Mouse (Mus musculus): ENCODE measurements around the gene Arhgap5.

Gene Arhgap5

DNA sequence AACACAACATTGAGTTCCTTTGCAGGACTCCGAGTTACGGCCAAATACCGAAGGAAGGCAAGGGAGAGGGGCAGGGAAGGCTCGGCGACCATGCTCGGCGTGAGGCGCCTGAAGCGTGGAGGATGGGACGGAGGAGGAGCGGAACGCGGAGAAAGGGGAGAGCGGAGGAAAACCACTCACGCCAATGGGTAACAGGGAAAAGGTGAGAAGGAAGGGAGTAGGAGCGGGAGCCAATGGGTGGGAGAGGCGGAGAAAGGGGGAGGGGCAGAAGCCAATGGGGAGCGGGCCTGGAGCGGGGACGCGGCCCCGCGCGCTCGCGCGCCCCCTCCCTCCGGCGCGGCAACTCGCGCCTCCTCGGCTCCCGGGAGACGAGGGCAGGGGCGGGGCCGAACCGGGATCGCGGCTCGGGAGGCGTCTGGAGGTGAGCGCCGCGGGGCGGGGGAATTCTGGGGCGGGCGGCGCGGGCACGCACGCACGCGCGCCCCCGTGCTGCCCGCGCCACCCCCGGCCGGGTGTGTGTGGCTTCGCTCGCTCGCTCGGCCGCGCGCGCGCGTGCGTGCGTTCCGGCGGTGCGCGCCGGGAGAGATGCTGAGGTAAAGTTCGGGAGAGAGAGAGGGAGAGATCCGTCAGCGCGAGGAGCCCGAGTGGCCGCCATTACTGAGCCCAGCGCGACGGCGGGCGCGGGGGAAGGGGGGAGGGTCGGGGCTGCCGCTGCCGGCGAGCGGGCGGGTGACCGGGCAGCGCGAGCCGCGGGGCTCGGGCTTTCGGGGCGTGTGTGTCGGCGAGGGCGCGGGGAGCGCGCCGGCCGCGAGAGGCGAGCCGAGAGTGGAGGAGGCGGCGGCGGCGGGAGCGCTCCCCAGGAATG, at the start of gene Arhgap5:
Gene Arhgap5 (plus strand): TSS at position 517 of the 865 bp plus-strand sequence.
- DNase-seq (ENCODE audit: low spot score): peak; percentile 98

DNA sequence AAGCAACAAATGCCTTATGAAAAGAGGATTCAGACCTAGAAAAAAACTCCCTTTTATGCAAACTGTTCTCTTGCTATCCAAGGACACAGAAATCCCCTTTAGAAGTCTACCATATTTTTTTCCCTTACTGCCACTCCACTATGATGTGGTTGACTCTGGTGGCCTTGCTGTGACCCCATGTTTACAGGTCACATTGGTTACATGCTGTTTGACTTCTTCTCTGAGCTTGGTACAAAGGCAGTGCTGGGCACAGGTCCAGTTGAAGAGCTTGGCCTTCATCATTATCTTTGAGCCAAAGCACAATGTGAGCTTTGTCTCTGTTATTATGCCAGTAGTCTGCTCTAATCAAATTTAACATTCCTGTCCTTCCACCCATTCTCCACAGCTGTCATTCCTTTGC, 39.2 kb upstream of the Arhgap5 start:
- DNase-seq (ENCODE audit: low spot score): peak; percentile 82

DNA sequence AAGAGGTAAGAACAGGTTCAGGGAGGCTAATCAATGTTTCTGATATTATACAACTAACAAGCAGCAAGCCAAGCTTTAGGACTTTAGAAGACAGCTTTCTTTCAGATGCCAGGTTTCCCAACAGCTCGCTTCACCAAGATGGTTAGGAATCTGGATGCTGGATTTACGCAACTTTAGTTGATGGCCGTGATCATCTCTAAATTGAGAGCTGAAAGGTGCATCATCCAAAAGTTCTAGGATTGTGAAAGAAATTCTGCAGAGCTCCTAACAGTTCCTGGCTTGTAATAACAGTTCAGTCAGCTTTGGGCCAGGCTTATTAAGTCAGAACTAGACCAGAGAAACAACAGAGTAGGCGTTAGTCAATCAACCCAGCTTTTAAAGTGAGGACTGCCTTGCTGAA, 32.2 kb upstream of the Arhgap5 start:
- DNase-seq (ENCODE audit: low spot score): no peak

DNA sequence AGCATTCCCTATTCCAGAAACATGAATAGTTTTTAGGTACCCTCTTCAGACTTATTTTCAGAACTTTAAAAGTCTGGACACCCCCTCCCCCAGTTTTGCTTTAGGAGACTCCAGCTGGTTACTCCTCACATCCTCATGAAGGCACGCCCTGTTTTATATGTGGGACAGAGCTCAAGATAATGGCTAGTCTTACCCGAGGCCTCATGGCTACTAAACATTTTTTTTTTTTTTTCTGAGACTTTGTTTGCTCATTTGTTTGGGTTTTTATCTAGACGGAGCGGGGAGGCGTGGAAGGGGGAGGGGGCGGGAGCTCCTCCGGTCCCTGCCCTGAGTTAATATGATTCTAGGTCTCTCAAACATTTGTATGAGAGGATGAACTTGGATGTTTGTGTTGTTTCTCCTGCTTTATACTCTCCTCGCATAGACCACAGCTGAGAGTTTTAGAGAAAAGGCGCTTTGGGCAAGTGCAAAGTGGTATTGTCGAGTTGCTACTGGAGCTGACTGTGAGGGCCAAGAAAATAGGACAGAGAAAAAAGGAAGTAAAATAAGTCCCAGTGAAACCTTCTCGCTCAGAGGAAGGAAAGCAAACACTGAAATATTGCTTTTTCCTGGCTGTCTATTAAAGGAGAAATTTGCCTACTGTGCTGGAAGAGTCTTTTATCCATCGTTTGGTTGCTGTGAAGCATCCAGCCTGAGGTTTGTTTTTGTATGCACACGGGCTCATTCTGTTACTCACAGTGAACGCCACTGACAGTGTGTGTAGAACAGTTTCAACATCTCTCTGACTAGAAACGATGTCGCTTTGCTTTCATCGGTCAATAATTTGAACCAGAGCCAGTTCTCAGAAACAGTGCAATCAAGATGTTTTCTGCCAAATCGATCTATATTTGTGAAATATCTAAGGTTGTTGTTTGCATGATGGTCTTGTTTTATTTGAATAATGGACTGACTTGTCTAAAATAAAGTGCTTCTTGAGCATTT, 29.5 kb upstream of the Arhgap5 start:
- no peak for DNase-seq (ENCODE audit: low spot score)

DNA sequence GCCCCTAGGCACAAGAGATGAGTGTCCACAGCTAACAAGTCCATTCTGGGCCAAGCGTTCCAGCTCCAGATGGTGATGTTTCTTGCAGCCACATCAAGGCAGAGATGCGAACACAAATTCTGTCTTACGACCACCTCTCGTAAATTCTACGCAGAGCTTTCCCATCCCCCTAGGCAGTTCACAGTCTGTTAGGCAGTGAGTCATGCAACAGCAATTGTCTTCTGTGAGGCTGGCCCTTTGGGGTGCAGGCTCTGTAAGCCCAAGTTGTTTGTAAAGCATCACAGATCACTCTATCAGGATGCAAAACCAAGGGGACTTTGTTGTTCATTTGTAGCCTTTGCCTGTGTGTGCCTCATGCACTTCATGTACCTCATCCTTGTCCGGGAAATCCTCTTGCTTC, 27.7 kb upstream of the Arhgap5 start:
- no peak for DNase-seq (ENCODE audit: low spot score)

DNA sequence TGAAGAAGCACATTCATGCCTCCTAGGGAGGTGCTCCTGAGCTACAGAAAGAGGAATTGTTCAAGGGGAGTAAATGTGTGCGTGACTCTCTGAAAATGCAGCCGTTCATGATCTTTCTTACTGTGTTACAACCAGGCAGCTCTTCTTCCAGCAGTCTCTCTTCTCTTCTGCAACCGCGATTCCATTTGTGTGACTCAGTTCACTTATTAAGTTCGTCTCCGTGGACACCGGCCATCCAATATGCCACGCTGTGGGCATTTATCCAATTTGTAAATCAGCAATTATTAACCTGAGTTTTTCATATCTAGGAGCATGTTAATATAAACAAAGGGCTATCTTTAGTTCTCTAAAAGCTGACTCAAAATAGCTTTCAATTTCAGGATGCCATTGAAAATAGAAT, 25.2 kb upstream of the Arhgap5 start:
- no peak for DNase-seq (ENCODE audit: low spot score)

DNA sequence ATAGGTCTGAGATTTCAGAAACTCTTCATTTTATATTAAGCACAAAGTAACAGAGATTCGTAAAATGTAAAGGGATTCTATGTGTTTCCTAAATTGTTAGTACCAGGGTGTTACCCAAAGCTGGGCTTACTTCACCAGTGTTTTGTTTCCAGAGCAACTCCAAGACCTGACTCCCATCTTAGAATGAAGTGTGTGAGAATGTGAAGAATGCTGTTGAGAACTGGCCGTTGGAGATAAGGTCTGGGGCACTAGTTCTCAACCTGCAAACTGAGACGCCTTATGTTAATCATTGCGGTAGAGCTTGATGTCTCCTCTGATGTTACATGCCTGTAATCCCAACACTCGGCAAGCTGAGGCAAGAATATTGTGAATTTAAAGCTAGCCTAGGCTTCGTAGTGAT, 24.4 kb upstream of the Arhgap5 start:
- no peak for DNase-seq (ENCODE audit: low spot score)

DNA sequence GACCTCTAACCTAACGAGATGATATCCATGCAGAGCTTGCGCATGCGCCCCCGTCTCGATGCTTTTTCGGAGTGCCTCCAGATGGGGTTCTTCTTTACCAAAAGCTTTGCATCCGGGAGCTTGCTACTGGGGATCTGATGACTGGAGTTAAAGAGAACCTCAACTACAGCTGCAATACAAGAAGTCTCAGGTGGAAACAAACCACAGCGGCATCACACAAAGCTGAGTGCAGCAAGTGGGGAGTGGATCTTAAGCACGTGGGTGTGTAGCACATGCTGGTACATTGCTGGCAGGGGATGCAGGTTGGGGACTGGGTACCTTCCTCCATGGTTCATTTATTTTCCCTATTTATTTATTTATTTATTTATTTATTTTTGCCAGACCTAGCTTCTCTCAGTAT, 22.9 kb upstream of the Arhgap5 start:
- DNase-seq (ENCODE audit: low spot score): no peak

DNA sequence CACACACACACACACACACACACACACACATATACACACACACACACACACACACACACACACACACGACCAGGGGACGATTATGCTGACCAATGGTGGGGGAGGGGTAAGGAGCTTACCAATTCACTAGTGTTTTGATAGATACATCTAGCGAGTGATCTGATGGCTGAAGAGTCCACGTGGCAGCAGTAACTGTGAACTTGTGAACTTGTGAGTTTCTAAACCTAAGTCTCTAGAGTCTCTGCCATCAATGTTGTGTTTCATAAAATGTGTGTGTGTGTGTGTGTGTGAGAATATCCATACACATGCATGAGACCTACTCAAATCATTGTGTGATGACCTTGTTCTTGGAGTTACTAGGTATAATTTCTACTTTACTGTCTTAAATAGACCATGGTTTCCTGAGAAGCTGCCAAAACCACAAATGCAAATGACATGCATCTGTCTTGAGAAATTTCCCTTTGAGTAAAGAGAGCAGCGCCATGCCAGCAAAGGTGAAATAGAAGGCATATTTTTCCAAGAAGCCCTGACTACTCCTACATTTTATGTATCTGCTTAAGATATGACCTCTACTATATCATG, 21.7 kb upstream of the Arhgap5 start:
- no peak for DNase-seq (ENCODE audit: low spot score)

DNA sequence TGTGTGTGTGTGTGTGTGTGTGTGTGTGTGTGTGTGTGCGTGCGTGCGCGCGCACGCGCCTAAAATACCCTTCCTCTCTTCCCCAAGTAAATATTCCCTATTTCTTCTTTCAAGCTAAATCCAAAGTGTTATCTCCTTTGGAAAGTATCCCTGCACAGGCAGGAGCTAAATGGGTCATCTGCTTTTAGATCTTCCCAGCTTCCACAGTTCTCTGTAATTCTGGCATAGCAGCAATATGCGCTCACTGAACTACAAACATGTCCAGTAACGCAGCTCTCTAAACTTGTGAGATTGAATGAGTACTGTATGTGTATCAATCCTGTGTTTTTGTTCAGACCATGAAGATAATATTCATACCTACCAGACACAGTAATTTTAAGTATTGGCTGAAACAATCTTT, 20.6 kb upstream of the Arhgap5 start:
- DNase-seq (ENCODE audit: low spot score): no peak

DNA sequence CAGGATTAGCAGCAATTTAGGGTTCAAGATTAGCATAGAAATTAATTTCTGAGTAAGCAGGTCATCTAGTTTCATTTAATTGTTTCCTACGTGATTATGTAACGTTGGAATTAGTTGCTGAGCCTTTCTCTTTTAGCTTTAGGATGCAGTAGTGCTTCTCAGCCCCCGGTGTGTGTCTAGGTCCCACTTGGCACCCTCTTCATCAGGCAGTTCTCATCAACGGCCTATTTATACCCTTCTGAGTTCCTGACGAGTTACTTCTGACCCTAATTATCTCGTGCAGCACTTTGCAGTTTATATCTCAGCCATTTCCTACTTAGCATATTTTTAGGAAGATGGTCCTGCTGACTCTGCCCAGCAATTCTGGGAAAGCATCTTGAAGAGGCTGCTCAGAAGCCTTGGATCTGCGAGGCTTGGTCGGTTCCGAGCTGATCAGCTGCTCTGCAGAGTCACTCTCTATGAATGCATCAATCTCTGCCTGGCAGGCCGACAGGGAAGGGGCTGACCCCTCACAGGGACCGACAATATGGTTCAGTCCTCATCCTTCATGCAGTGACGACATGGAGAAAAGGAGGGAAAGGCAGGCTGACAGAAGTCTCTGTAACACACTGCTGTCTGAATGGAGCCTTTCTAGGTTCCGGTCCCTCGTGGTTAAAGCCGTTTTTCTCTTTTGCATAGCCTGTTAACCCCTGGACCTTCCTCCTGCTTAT, 15.4 kb upstream of the Arhgap5 start:
- DNase-seq (ENCODE audit: low spot score): no peak

DNA sequence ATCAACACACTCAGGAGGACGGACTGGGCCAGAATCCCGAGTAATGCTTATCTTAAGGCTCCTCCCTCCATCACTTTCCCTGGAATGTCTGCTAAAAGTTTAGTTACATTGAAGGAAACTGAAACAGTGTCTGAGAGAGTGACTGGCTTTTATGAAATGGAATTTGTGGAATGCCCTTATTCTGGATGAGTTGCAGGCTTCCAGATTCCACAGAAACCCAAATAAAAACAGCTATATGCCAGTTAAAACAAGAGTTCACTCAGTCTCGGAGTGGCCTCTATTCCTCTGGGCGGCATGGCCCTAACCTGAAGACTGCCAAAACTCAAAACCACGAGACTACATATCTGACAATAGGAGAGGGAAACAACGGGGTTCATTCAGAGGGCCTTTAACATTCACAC, 10.5 kb upstream of the Arhgap5 start:
- no peak for DNase-seq (ENCODE audit: low spot score)

DNA sequence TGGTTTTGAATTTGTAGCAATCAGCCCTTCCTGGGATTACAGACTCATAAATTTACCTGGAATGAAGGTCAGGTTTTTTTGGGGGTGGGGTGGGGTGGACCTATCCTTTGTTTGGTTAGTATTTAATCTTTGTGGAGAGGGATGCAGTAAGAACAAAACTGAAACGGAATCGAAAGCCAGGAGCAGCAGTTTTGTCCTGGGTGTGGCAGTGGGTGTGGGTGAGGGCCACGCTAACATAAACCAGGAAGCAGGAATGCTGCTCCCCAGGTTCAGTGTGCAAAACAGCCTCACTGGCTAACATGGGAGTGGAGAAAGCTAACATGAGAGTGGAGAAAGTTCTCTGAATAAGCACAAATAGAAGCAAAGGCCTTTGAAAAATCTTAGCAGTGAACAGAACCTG, 6.6 kb upstream of the Arhgap5 start:
- DNase-seq (ENCODE audit: low spot score): no peak

DNA sequence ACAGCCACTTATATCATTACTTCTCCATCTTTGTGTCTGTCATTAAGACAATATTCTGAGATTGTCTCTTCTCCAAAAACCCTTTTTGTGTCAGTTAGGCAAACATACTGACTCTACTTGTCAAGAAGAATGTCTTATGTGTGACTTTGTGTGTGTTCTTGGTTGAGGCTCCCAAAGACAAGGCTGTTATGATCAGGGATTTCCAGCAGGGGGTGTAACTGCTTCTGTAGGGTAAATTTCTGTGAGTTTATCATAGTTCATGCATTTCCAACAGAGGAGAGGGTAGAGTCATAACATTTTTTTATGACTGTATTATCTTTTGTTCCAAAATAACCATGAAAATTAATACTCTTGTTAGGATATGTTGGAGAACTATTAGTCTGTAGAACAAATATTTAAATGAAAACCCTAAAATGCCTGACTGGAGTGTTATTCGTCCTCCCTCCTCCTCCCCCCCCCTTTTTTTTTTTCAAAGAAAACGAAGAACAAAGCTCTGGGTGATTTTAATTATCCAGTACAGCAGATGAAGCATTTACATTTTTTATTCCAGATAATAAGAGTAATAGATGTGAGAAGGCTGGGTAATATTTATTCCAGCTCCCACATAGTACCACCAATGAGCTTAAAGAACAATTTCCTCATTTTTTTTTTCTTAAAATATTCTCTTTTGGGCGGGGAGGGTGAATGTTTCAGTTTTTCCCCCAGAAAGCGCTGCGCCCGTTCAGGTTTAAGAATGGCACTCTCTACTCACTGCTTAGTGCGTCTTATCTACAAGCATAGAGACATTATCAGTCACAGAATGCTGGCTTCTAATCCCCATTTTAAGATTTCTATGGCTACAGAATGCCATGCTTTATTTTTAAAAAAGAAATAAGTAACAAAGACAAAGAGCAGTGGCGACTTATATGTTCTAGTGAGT, 2.6 kb upstream of the Arhgap5 start:
- DNase-seq (ENCODE audit: low spot score): no peak

DNA sequence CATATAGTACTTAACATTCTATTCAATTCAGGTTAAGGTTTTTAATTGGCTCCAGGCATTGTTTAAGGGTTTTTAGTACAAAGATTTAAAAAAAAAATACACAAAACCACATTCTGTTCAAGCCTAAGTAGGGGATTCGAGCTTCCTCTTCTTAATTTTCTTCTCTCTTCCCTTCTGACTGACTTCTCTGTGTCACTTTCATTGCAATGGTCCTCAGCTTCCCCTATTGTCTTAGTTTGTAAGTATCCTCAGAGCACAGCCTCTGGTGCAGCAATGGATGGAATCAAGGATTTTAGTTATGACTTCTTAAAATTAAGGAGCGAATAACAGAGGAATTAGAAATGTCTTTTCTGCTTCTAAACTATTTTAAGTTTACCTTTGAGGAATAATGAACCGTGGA, 1.6 kb upstream of the Arhgap5 start:
- DNase-seq (ENCODE audit: low spot score): no peak

DNA sequence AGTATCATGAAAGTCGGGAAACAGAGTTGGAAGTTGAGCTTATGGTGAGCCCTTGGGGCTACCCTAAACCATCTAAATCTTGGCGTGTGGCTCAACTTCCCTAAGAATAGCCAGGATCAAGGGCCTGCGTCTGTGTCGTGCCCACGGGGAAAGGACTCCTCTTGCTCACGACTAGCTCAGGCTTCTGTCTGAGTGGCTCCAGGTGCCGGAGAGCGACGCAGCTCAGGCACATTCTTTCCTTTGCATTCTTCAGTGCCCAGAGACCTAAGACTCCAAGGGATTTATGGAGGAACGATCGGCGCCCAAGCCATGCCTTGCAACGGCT, 679 bp upstream of the Arhgap5 start:
- no peak for DNase-seq (ENCODE audit: low spot score)

DNA sequence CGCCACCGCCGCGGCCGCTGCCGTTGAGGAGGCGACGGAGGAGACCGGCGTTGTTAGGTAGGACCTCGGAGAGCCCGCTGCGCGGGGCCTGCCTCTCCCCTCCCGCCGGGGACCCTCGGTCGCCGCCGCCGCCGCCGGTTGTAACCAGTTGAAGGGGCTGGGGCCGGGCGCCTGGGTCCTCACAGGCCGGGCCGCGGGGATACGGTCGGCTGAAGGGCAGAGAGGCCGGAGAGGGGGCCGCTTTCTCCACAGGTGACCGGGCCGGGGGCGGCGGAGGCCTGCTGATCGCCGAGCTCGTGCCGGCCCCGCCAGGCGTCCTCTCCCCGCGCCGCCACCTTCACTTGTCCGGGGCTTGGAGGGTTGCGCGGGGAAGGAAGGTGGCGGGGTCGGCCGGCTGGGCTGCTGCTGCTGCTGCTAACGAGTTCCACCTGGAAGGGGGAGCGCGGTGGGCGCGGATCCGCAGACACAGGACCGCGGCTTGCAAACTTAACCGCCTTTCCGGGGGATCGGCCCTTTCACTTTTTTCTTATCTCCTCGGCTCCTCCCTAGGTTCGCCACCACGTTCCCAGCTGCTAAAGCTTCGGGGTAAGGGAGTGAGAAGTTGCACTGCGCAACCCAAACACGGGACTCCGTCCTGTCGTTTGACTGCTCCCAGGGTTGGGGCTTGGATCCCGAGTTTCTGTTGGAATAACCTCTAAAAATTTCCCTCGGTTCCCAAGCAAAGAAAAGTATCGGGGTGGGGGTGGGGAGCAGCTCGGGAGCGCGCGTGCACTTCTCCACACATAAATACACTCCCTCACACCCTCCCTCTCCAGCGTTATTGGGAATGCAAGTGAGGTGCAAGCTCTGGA, 784 bp downstream of the Arhgap5 start:
- peak; percentile 79 for DNase-seq (ENCODE audit: low spot score)

DNA sequence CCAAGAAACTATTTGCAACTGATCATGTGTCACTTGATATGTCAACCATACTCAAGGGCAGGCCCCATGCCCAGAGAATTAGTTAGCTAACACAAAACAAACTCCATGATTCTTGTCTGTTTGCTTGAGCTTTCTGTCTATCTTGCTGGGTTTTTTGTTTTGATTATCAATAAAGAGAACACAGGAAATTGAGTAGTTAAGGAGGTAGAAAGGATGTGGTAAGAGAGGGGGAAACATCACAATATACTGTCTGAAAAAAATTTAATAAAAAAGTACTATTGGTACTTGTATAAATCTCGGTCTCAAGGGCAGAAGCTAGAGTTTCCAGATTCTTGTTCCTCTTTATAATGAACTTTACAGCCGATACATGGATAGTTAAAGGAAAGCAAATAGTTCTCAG, 20.9 kb downstream of the Arhgap5 start:
- DNase-seq (ENCODE audit: low spot score): no peak

DNA sequence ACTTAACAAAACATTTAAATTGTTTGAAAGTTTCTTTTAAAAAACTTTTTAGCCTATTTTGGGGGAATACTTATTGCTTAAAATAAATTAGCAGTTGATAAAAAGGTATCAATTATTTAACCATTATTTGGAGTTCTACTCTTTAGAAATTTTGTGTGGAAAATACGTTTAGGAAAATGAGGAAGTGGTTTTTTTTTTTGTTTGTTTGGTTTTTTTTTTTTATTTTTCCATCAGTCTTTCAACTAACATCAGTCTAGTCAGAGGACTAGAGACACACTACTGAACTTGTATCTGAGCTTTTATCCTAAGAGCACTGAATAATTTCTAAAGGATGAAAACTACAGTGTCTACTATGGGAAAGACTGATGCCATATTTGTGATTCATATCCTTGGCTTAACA, 21.7 kb downstream of the Arhgap5 start:
- DNase-seq (ENCODE audit: low spot score): no peak

DNA sequence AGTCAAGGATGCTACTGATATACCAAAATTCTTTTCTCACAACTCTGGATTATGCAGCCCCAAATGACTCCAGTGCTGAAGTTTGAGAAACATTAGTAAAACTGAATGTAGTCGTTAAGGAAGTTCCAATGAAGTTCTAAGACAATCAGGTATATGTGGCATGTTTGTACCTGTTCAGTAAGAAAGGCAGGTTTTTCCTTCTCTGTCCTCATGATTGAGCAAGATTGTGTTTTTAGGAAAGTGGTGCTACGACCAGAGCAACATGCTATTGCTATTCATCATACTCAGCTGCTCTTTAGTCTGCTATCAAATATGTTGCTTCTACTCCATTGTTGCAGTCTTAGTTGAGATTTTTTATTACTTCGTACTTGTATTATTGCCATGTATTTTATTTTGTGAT, 26.0 kb downstream of the Arhgap5 start:
- no peak for DNase-seq (ENCODE audit: low spot score)
